Mouse (Mus musculus) layer of hippocampus, adult 8-10 months (tissue): ENCODE data around the gene Zfp493. TPM values are rescaled to one million over a fixed set of nuclear protein-coding genes. Genes with fewer than 3 reads are reported as not detected.
"Not testable (repeated sequence)": the region's sequence is repeated elsewhere in the genome, so short reads cannot be mapped to it uniquely, and the experiment has no call there.

Source experiments
- DNase-seq, 2 experiments: peaks; one replicate each; pipeline ENCODE4 v3.0.0; 2022; ENCODE audit warnings: low spot score in 2 of 2
- total RNA-seq, 4 experiments: library from RNA; stranded (reverse); gene quantifications; 2 replicates each; pipeline ENCODE4 v1.2.4; 2022

The Zfp493 gene
- 1 to 10 TPM; 3.5 to 7.2 (median 5.1) TPM for total RNA-seq

GRCm38 (mm10) chr13:67779265-67780221 lies at the start of gene Zfp493:
Gene Zfp493 (plus strand): TSS chr13:67779693.
- DNase-seq: peak; percentile 59 to 68

GRCm38 (mm10) chr13:67734391-67734790 lies 45.1 kb upstream of the Zfp493 start:
- not testable (repeated sequence) for DNase-seq

- DNase-seq: no peak
Measured at GRCm38 (mm10) chr13:67742941-67743340, 36.6 kb upstream of the Zfp493 start.

GRCm38 (mm10) chr13:67743896-67744295 lies 35.6 kb upstream of the Zfp493 start:
- no peak for DNase-seq

- peak; percentile 25 to 47 for DNase-seq
Measured at GRCm38 (mm10) chr13:67754333-67755306, 24.9 kb upstream of the Zfp493 start, which contains the start of gene Zfp85. Gene Zfp85 (minus strand): TSS chr13:67755228.

- DNase-seq: no peak
Measured at GRCm38 (mm10) chr13:67755761-67756160, 23.7 kb upstream of the Zfp493 start.

GRCm38 (mm10) chr13:67759966-67760365 lies 19.5 kb upstream of the Zfp493 start:
- DNase-seq: no peak

- DNase-seq: no peak
Measured at GRCm38 (mm10) chr13:67763031-67763768, 16.3 kb upstream of the Zfp493 start.

GRCm38 (mm10) chr13:67791921-67792455 lies 12.5 kb downstream of the Zfp493 start:
- no peak for DNase-seq

- DNase-seq: no peak
Measured at GRCm38 (mm10) chr13:67798618-67799017, 19.1 kb downstream of the Zfp493 start.

- not testable (repeated sequence) for DNase-seq
Measured at GRCm38 (mm10) chr13:67799151-67799550, 19.7 kb downstream of the Zfp493 start.

GRCm38 (mm10) chr13:67811651-67812210 lies 32.2 kb downstream of the Zfp493 start:
- DNase-seq: no peak

- no peak for DNase-seq
Measured at GRCm38 (mm10) chr13:67812961-67813709, 33.6 kb downstream of the Zfp493 start.

GRCm38 (mm10) chr13:67813710-67814660 lies 34.5 kb downstream of the Zfp493 start, which contains the start of gene Zfp273:
Gene Zfp273 (plus strand): TSS chr13:67813740.
- DNase-seq: peak; percentile 74 to 78

- no peak for DNase-seq
Measured at GRCm38 (mm10) chr13:67818636-67819035, 39.1 kb downstream of the Zfp493 start.

GRCm38 (mm10) chr13:67830911-67831336 lies 51.4 kb downstream of the Zfp493 start, which contains the start of gene Gm10037:
Gene Gm10037 (plus strand): TSS chr13:67831106.
- DNase-seq: peak; percentile 46 to 70

- not testable (repeated sequence) for DNase-seq
Measured at GRCm38 (mm10) chr13:67833137-67833536, 53.6 kb downstream of the Zfp493 start.
